Mouse (Mus musculus) embryonic facial prominence, embryonic 11.5 days (tissue): ENCODE measurements around the gene Duxf3. TPM values are rescaled to one million over a fixed set of nuclear protein-coding genes. Genes with fewer than 3 reads are reported as not detected.
"Not testable (repeated sequence)": the region's sequence is repeated elsewhere in the genome, so short reads cannot be mapped to it uniquely, and the experiment has no call there.

Experiments used
- ATAC-seq: fragments of 200-750 bp; cut with Nextera tagmentation; replicated peaks from 2 replicates; pipeline ENCODE4 v1.8.0; 2017; ENCODE audit warnings: low read depth; ENCODE audit not compliant: insufficient number of reproducible peaks, low FRiP score, low TSS enrichment
- DNase-seq: peaks from one replicate; pipeline ENCODE4 v3.0.0-alpha.2; 2015; ENCODE audit warnings: low spot score
- H3K27ac ChIP-seq: fragments of 300-500 bp; sonication (generic); replicated peaks from 2 replicates; pipeline ENCODE4 v1.5.1; 2014; ENCODE audit warnings: mild to moderate bottlenecking, low read depth, low read length, control low read depth
- H3K27me3 ChIP-seq: fragments of 300-500 bp; sonication (generic); 2 replicates; pipeline ENCODE4 v1.6.1; 2014; ENCODE audit warnings: mild to moderate bottlenecking, low read length, moderate library complexity, mixed read lengths; ENCODE audit not compliant: control insufficient read depth, insufficient read depth
- H3K36me3 ChIP-seq: fragments of 300-500 bp; sonication (generic); replicated peaks from 2 replicates; pipeline ENCODE4 v1.6.1; 2014; ENCODE audit warnings: low read depth, mild to moderate bottlenecking, low read length, moderate library complexity, mixed read lengths; ENCODE audit not compliant: control insufficient read depth, insufficient read depth
- H3K4me1 ChIP-seq: fragments of 300-500 bp; sonication (generic); 2 replicates; pipeline ENCODE4 v1.6.1; 2014; ENCODE audit warnings: low read length, mixed read lengths; ENCODE audit not compliant: control insufficient read depth, insufficient read depth
- H3K4me2 ChIP-seq: fragments of 300-500 bp; sonication (generic); 2 replicates; pipeline ENCODE4 v1.6.1; 2014; ENCODE audit warnings: low read depth, mild to moderate bottlenecking, control low read depth, low read length, moderate library complexity
- H3K4me3 ChIP-seq: fragments of 300-500 bp; sonication (generic); 2 replicates; pipeline ENCODE4 v1.5.1; 2014; ENCODE audit warnings: low read depth, low read length, control low read depth
- H3K9ac ChIP-seq: fragments of 300-500 bp; sonication (generic); replicated peaks from 2 replicates; pipeline ENCODE4 v1.6.1; 2014; ENCODE audit warnings: mild to moderate bottlenecking, control low read depth, low read length
- H3K9me3 ChIP-seq: fragments of 300-500 bp; sonication (generic); replicated peaks from 2 replicates; pipeline ENCODE4 v1.6.1; 2016; ENCODE audit warnings: mild to moderate bottlenecking, low read length, inconsistent platforms, mixed read lengths; ENCODE audit not compliant: control insufficient read depth
- WGBS: fragments of 180-500 bp; shearing (Covaris S2); extraction: QIAGEN DNeasy Blood & Tissue Kit; methylation state at CpG from one replicate; pipeline ENCODE4 v1.1.7; 2014; 5-methylcytosine and 5-hydroxymethylcytosine counted together
- polyA plus RNA-seq: library from polyadenylated mRNA; unstranded; fragments of >200 nt; fragmentation: Nextera tagmentation; extraction: Ambion mirVana; gene quantifications from 2 replicates; pipeline ENCODE4 v1.2.1, GENCODE M21; 2014

Gene Duxf3
- polyA plus RNA-seq, 1 experiment from 2014 or later: not detected

DNA sequence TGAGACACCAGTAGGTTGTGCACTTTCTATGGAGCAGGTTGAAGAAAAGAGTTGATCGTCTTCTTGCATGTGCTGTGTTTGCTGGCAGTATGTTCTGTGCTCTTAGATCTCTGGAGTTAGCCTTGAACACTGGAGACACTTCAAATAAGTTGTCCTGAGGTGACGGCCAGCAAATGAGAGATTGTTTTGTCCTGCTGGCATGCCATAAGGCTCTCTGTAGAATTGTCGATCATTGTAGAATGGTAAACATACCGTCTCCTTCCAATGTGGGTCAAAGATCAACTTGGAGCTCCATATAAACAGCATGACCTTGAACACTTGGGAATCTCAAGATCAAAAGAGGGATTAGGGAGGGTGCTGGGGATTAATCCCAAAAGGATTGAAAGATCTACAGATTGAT, 6.1 kb downstream of the Duxf3 start:
- not testable (repeated sequence) for H3K36me3 ChIP-seq, H3K27me3 ChIP-seq, H3K4me3 ChIP-seq, ATAC-seq, H3K4me1 ChIP-seq, H3K27ac ChIP-seq, H3K4me2 ChIP-seq, H3K9me3 ChIP-seq, H3K9ac ChIP-seq
- peak; percentile 13 for DNase-seq
- WGBS: 82% methylated on average over 4 of the region's 4 CpGs

DNA sequence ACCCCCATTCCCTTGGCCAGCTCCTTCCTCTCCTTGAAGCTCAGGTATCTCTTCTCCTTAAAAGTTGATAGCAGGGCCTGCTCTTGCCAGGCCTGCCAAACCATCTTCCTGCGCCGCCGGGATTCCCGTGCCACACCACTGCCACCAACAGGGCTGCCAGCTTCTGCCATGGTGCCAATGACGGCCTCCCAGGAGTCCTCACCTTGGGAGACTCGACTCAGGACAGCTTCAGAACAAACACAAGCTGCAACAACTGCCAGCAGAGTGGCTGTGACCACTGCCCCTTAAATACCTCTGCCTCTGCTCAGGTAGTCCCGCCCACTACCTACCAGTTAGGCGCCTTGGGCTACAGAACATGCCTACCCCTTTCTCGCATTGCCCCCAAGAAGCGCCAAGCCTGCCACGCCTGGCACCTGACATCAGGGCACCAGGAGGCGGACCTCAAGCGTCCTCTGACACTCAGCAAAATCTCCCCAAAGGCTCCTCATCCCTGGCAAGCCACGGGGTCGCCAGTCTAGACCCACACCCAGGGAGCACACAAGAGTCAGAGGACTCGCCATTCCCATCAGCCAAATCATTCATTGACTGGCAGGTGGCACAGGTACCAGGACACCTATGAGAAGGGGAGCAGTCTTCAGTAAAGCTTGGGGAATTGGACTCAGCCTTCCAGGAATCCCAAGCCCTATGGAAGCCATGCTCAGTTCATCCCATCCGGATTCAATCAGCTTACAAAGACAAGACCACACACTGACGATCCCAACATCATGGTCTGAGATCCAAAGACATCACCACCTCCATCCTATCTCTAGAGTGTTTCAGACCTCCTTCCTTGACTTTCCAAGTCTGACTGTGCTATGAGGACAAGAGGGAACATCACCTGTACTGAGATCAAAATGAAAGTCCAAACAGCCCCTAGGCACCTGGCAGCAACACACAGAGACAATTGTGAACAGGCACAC, 7.4 kb downstream of the Duxf3 start, which contains the start of gene AW822073:
Gene AW822073 (minus strand): TSS at position 104 of the 959 bp plus-strand sequence.
- not testable (repeated sequence) for H3K27me3 ChIP-seq, H3K9ac ChIP-seq, H3K36me3 ChIP-seq, H3K9me3 ChIP-seq, H3K4me2 ChIP-seq, DNase-seq, H3K4me1 ChIP-seq, ATAC-seq, H3K27ac ChIP-seq, H3K4me3 ChIP-seq
- 83% methylated on average over 16 of the region's 18 CpGs for WGBS

DNA sequence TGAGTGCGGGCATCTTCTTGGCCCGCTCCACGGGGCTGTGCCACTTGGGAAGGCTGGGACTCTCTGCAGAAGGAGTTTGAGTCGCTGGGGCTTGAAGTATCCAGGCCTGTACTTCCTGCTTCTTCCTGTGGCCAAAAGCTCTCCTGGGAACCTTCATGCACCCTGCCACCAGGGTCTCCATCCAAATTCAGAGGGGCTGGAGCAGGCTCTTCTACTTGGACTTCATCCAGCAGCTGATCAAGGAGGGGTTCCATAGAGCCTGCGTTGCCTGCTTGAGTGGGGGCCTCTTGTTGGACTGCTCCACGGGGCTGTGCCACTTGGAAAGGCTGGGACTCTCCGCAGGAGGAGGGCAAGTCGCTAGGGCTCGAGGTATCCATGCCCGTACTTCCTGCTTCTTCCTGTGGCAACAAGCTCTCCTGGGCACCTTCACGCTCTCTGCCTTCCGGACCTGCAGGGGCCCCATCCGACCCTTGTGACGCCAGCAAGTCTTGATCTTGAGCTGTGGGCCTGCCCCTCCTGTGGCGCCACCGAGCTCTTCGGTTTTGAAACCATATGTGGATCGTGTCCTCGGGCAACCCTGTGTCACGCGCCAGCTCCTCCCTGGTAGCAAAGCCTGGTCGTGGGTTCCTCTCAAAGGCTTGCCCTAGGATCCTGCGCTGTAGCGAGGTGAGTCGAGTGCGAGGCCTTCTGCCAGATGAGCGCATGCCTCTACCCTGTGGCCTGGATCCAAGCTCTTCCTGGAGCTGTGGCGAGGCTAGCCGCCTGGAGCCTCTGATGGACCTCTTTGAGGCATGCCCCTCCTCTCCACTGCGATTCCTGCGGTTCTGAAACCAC, 8.3 kb downstream of the Duxf3 start:
- H3K27me3 ChIP-seq, H3K4me2 ChIP-seq, H3K27ac ChIP-seq, H3K9ac ChIP-seq, H3K36me3 ChIP-seq, DNase-seq, H3K9me3 ChIP-seq, H3K4me1 ChIP-seq, H3K4me3 ChIP-seq, ATAC-seq: not testable (repeated sequence)
- 85% methylated on average over 28 of the region's 31 CpGs for WGBS

DNA sequence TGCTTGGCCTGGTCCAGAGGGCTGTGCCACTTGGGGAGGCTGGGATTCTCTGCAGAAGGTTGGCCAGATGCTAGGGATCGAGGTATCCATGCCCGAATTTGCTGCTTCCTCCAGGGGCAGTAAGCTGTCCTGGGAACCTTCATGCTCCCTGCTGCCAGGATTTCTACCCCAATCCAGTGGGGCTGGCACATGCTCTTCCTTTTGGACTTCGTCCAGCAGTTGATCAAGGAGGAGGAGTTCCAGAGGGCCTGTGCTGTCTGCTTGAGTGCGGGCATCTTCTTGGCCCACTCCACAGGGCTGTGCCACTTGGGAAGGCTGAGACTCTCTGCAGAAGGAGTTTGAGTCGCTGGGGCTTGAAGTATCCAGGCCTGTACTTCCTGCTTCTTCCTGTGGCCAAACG, 9.3 kb downstream of the Duxf3 start:
- not testable (repeated sequence) for H3K9ac ChIP-seq, H3K4me3 ChIP-seq, H3K27me3 ChIP-seq, H3K36me3 ChIP-seq, H3K27ac ChIP-seq, H3K9me3 ChIP-seq, ATAC-seq, H3K4me1 ChIP-seq, DNase-seq, H3K4me2 ChIP-seq
- WGBS: 58% methylated on average over 2 of the region's 6 CpGs

DNA sequence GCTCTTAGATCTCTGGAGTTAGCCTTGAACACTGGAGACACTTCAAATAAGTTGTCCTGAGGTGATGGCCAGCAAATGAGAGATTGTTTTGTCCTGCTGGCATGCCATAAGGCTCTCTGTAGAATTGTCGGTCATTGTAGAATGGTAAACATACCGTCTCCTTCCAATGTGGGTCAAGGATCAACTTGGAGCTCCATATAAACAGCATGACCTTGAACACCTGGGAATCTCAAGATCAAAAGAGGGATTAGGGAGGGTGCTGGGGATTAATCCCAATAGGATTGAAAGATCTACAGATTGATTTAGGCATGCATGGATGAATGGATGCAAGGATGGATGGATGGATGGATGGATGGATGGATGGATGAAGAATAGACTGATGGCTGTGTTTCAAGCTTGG, 10.9 kb downstream of the Duxf3 start:
- H3K27ac ChIP-seq, H3K27me3 ChIP-seq, H3K4me3 ChIP-seq, DNase-seq, H3K9me3 ChIP-seq, H3K36me3 ChIP-seq, H3K4me1 ChIP-seq, H3K4me2 ChIP-seq, ATAC-seq, H3K9ac ChIP-seq: not testable (repeated sequence)
- 93% methylated on average over 2 of the region's 2 CpGs for WGBS

DNA sequence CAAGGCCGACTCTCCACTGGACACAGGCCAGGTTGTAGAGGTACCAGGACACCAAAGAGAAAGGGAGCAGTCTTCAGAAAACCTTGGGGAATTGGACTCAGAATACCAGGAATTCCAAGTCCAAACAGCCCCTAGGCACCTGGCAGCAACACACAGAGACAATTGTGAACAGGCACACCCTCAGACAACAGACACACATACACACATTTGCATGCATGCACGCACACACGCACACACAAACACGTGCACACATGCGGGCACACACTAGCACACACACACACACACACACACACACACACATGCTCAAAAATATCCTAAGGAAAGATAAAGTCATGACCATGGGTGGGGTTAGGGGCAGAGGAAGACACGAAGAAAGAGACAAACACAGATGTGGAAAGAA, 11.7 kb downstream of the Duxf3 start:
- H3K27me3 ChIP-seq: no peaks in the 10 kb centered on the region
- H3K4me1 ChIP-seq: no peaks in the 10 kb centered on the region
- H3K36me3 ChIP-seq: no peaks in the 10 kb centered on the region; the same call in 1 of the 2 replicates
- H3K4me2 ChIP-seq: no peak overlapping the region
- WGBS: 84% methylated on average over 6 of the region's 6 CpGs
- no peak overlapping the region for H3K9ac ChIP-seq
- DNase-seq: no peak
- no peak overlapping the region for H3K27ac ChIP-seq
- H3K4me3 ChIP-seq: no peak overlapping the region
- peaks cover 4% of the 10 kb centered on the region; the same call in 1 of the 2 replicates for H3K9me3 ChIP-seq
- ATAC-seq: no peak

DNA sequence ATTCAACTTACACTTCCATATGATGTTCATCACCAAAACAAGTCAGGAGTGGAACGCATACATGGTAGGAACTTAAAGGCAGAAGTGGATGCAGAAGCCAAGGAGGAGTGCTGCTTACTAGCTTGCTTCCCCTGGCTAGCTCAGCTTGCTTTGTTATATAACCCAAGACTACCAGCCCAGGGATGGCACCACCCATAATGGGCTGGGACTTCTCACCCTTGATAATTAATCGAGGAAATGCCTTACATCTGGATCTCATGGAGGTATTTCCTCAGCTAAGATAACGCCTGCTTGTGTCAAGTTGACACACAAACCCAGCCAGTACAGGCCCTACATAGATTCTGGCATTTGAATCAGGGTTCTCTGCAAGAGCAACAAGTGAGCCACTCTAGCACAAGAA, 15.1 kb downstream of the Duxf3 start:
- Histone ChIP-seq H3K36me3 (no peaks in the 10 kb centered on the region), H3K27ac (no peak overlapping the region), H3K9ac (no peak overlapping the region), H3K9me3 (peaks cover 4% of the 10 kb centered on the region; the same call in 1 of the 2 replicates), H3K4me3 (no peak overlapping the region), H3K4me1 (no peaks in the 10 kb centered on the region), H3K27me3 (no peaks in the 10 kb centered on the region), H3K4me2 (no peak overlapping the region)
- no peak for DNase-seq
- ATAC-seq: no peak
- WGBS: 78% methylated on average over 3 of the region's 3 CpGs
